Mouse (Mus musculus) stomach, embryonic 14.5 days (tissue): ENCODE measurements at regions not wholly inside any gene's neighbourhood (a gene's known extent, or its start where the extent isn't known, plus 50 kb on each side); places are given as distances from the start of the nearest gene placed in this dataset.

Experiments
- ATAC-seq: fragments of 200-750 bp; cut with Nextera tagmentation; 2 replicates; pipeline ENCODE4 v1.8.0; 2017; ENCODE audit warnings: low read depth, moderate TSS enrichment; ENCODE audit not compliant: insufficient number of reproducible peaks, insufficient read depth, low FRiP score
- H3K27ac ChIP-seq: fragments of 300-500 bp; sonication (generic); 2 replicates; pipeline ENCODE4 v1.5.1; 2014; ENCODE audit warnings: mild to moderate bottlenecking, low read length, moderate library complexity, mixed read lengths
- H3K27me3 ChIP-seq: fragments of 300-500 bp; sonication (generic); 2 replicates; pipeline ENCODE4 v1.6.1; 2014; ENCODE audit warnings: low read length, control low read depth, mixed read lengths; ENCODE audit not compliant: control insufficient read depth, insufficient read depth
- H3K36me3 ChIP-seq: fragments of 300-500 bp; sonication (generic); 2 replicates; pipeline ENCODE4 v1.6.1; 2014; ENCODE audit warnings: mild to moderate bottlenecking, control low read depth, low read length, moderate library complexity, mixed read lengths; ENCODE audit not compliant: control insufficient read depth, insufficient read depth
- H3K4me1 ChIP-seq: fragments of 300-500 bp; sonication (generic); 2 replicates; pipeline ENCODE4 v1.6.1; 2014; ENCODE audit warnings: low read length, control low read depth, mixed read lengths; ENCODE audit not compliant: control insufficient read depth, insufficient read depth
- H3K4me2 ChIP-seq: fragments of 300-500 bp; sonication (generic); replicated peaks from 2 replicates; pipeline ENCODE4 v1.6.1; 2014; ENCODE audit warnings: low read depth, low read length, control low read depth
- H3K4me3 ChIP-seq: fragments of 300-500 bp; sonication (generic); 2 replicates; pipeline ENCODE4 v1.5.1; 2014; ENCODE audit warnings: low read depth, low read length, control low read depth
- H3K9ac ChIP-seq: fragments of 300-500 bp; sonication (generic); replicated peaks from 2 replicates; pipeline ENCODE4 v1.6.1; 2014; ENCODE audit warnings: low read depth, mild to moderate bottlenecking, control low read depth, low read length, moderate library complexity, mixed read lengths
- H3K9me3 ChIP-seq: fragments of 300-500 bp; sonication (generic); 2 replicates; pipeline ENCODE4 v1.6.1; 2016; ENCODE audit warnings: low read depth, low read length, control low read depth; ENCODE audit not compliant: control insufficient read depth
- WGBS: fragments of 180-500 bp; shearing (Covaris S2); extraction: QIAGEN DNeasy Blood & Tissue Kit; methylation state at CpG from one replicate; pipeline ENCODE4 v1.1.7; 2014; 5-methylcytosine and 5-hydroxymethylcytosine counted together

GRCm38 (mm10) chr6:55627228-55627627 lies 53.8 kb downstream of the Neurod6 start:
- Histone ChIP-seq H3K27me3 (no peaks in the 10 kb centered on the region), H3K36me3 (no peaks in the 10 kb centered on the region), H3K27ac (no peak overlapping the region), H3K9me3 (no peaks in the 10 kb centered on the region), H3K4me3 (no peak overlapping the region), H3K4me1 (peaks cover 3% of the 10 kb centered on the region; the same call in 1 of the 2 replicates), H3K4me2 (no peak overlapping the region), H3K9ac (no peak overlapping the region)
- no peak for ATAC-seq
- WGBS: 68% methylated on average over 5 of the region's 5 CpGs

GRCm38 (mm10) chr6:55620366-55620765 lies 60.7 kb downstream of the Neurod6 start:
- no peak for ATAC-seq
- WGBS: 75% methylated on average over 3 of the region's 3 CpGs
- no peak overlapping the region for H3K27ac ChIP-seq
- H3K36me3 ChIP-seq: no peaks in the 10 kb centered on the region
- no peak overlapping the region for H3K9ac ChIP-seq
- H3K27me3 ChIP-seq: no peaks in the 10 kb centered on the region
- no peaks in the 10 kb centered on the region for H3K4me1 ChIP-seq
- H3K4me2 ChIP-seq: no peak overlapping the region
- H3K9me3 ChIP-seq: no peaks in the 10 kb centered on the region
- no peak overlapping the region for H3K4me3 ChIP-seq

- H3K9ac ChIP-seq: no peak overlapping the region
- H3K27ac ChIP-seq: peak overlapping the region; percentile 44; the same call in 1 of the 2 replicates
- peak; percentile 49; the same call in 1 of the 2 replicates for ATAC-seq
- WGBS: 26% methylated on average over 13 of the region's 13 CpGs
- H3K4me2 ChIP-seq: peak overlapping the region; percentile 33
- H3K9me3 ChIP-seq: no peaks in the 10 kb centered on the region
- no peak overlapping the region for H3K4me3 ChIP-seq
- H3K36me3 ChIP-seq: no peaks in the 10 kb centered on the region
- H3K4me1 ChIP-seq: no peaks in the 10 kb centered on the region
- no peaks in the 10 kb centered on the region for H3K27me3 ChIP-seq
Measured at GRCm38 (mm10) chr6:55617922-55618481, 63.1 kb downstream of the Neurod6 start.

DNA sequence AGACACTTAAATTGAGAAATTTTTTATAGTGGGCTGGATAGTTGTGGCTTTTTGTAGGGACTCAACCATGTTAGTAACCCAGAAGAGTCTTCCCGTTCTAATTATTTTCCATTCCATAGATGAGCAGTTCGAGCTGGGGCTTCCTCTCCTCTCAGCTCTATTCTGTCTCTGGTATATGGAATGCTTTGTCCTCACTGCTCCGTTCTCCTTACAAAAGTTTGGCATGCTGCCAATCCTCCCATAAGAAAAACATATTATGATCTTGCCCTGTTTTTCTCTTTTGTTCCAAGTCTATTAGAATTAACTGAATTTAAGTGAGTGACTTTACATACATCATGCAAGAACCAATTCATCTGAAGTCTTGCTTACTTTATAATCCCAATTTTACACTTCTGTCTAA lies 70.7 kb downstream of the Neurod6 start:
- Histone ChIP-seq H3K4me1 (no peaks in the 10 kb centered on the region), H3K27ac (no peak overlapping the region), H3K4me2 (no peak overlapping the region), H3K9me3 (no peaks in the 10 kb centered on the region), H3K4me3 (no peak overlapping the region), H3K27me3 (no peaks in the 10 kb centered on the region), H3K9ac (no peak overlapping the region), H3K36me3 (no peaks in the 10 kb centered on the region)
- no peak for ATAC-seq
- 45% methylated on average over 3 of the region's 3 CpGs for WGBS

DNA sequence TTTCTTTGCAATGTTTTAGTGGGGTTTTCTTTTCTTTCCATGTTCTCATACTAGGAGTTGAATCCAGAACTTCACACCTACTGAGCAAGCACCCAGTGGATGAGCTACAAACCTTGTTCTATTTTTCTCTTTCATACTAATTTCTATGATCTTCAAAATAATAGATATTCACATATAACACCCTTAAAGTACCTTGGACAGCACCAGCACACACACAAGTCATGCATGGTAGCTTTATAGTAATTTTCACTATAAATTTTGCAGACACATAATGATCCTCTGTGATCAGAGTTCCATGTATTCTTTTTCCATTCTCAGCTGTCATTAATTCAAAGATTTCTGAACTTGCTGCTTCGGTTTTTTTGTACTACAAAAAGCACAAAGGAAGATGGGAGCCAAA lies 71.1 kb downstream of the Neurod6 start:
- H3K27ac ChIP-seq: no peak overlapping the region
- no peaks in the 10 kb centered on the region for H3K36me3 ChIP-seq
- H3K4me3 ChIP-seq: no peak overlapping the region
- H3K4me2 ChIP-seq: no peak overlapping the region
- no peak for ATAC-seq
- 81% methylated on average over 1 of the region's 1 CpGs for WGBS
- no peak overlapping the region for H3K9ac ChIP-seq
- no peaks in the 10 kb centered on the region for H3K27me3 ChIP-seq
- H3K9me3 ChIP-seq: no peaks in the 10 kb centered on the region
- H3K4me1 ChIP-seq: no peaks in the 10 kb centered on the region

DNA sequence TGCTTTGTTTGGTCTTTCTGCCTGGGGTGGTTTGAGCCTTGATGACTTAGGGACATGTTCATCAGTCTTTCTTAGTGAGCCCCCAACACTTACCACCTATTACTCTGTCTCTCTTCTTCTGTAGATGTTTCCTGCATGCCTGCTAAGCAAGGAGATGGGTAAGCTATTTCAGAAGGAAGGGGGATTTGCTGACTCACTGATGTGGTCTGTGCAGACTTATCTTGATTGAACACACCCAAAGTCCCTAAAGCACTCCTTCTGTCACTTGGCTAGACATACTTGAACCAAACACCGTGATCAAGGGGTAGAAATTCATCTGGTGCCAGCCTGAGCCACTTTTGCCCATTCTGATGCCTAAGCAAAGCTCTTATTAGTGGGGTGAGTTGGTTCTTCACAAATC lies 72.0 kb downstream of the Neurod6 start:
- 60% methylated on average over 1 of the region's 1 CpGs for WGBS

GRCm38 (mm10) chr6:55597088-55597487 lies 84.0 kb downstream of the Neurod6 start:
- no peak for ATAC-seq
- Histone ChIP-seq H3K4me1 (no peaks in the 10 kb centered on the region), H3K4me2 (no peak overlapping the region), H3K4me3 (no peak overlapping the region), H3K27ac (no peak overlapping the region), H3K9ac (no peak overlapping the region), H3K27me3 (no peaks in the 10 kb centered on the region), H3K9me3 (no peaks in the 10 kb centered on the region), H3K36me3 (no peaks in the 10 kb centered on the region)
- WGBS: 82% methylated on average over 4 of the region's 4 CpGs

More for the DNA sequence above, 72.0 kb downstream of the Neurod6 start:
- Histone ChIP-seq H3K4me3 (no peak overlapping the region), H3K27me3 (no peaks in the 10 kb centered on the region), H3K9ac (no peak overlapping the region), H3K36me3 (no peaks in the 10 kb centered on the region), H3K27ac (no peak overlapping the region), H3K4me1 (no peaks in the 10 kb centered on the region), H3K9me3 (no peaks in the 10 kb centered on the region), H3K4me2 (no peak overlapping the region)
- no peak for ATAC-seq

DNA sequence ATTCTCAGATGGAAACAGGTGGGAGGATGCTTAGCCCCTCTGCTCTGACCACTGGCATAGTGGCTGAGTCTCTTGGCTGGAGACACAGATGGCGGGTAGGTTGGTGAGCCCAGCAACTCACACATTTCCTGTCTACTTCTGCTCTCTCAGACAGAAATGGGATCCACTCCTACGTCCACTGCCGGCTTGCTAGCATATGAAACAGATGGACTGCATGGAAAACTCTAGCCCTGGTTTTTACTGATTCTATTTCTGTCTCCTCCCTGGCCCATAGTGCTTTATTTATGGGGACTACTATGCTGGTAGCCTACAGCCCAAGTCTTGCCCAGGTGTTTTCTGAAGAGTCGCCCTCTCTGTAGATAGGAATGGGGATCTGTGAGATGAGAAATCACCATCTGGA lies 88.9 kb downstream of the Neurod6 start:
- Histone ChIP-seq H3K9ac (no peak overlapping the region), H3K4me1 (no peaks in the 10 kb centered on the region), H3K4me2 (no peak overlapping the region), H3K4me3 (no peak overlapping the region), H3K27ac (no peak overlapping the region), H3K36me3 (no peaks in the 10 kb centered on the region), H3K9me3 (no peaks in the 10 kb centered on the region), H3K27me3 (no peaks in the 10 kb centered on the region)
- WGBS: 84% methylated on average over 4 of the region's 4 CpGs
- no peak for ATAC-seq

GRCm38 (mm10) chr6:55581106-55581505 lies 100.0 kb downstream of the Neurod6 start:
- no peaks in the 10 kb centered on the region for H3K36me3 ChIP-seq
- H3K4me1 ChIP-seq: no peaks in the 10 kb centered on the region
- WGBS: 71% methylated on average over 6 of the region's 6 CpGs
- no peaks in the 10 kb centered on the region for H3K27me3 ChIP-seq
- no peak for ATAC-seq
- H3K4me2 ChIP-seq: no peak overlapping the region
- H3K4me3 ChIP-seq: no peak overlapping the region
- no peaks in the 10 kb centered on the region for H3K9me3 ChIP-seq
- H3K27ac ChIP-seq: no peak overlapping the region
- H3K9ac ChIP-seq: no peak overlapping the region
